Mouse (Mus musculus) limb, embryonic 10.5 days (tissue): ENCODE measurements around the gene Lrrc51. TPM values are rescaled to one million over a fixed set of nuclear protein-coding genes. Genes with fewer than 3 reads are reported as not detected.

Source experiments
- DNase-seq: peaks from one replicate; pipeline ENCODE4 v3.0.0-alpha.2; 2017; ENCODE audit warnings: low spot score
- H3K27ac ChIP-seq: fragments of 300-500 bp; sonication (generic); 2 replicates; pipeline ENCODE4 v1.5.1; 2016; ENCODE audit warnings: mild to moderate bottlenecking
- H3K27me3 ChIP-seq: fragments of 300-500 bp; sonication (generic); 2 replicates; pipeline ENCODE4 v1.6.1; 2016; ENCODE audit warnings: low read depth, mild to moderate bottlenecking; ENCODE audit not compliant: poor library complexity, severe bottlenecking
- H3K36me3 ChIP-seq: fragments of 300-500 bp; sonication (generic); 2 replicates; pipeline ENCODE4 v1.6.1; 2016; ENCODE audit warnings: mild to moderate bottlenecking, moderate library complexity
- H3K4me1 ChIP-seq: fragments of 300-500 bp; sonication (generic); 2 replicates; pipeline ENCODE4 v1.6.1; 2016
- H3K4me3 ChIP-seq: fragments of 300-500 bp; sonication (generic); 2 replicates; pipeline ENCODE4 v1.5.1; 2016; ENCODE audit warnings: mild to moderate bottlenecking, moderate library complexity
- H3K9me3 ChIP-seq: fragments of 300-500 bp; sonication (generic); replicated peaks from 2 replicates; pipeline ENCODE4 v1.6.1; 2016; ENCODE audit warnings: mild to moderate bottlenecking
- WGBS: fragments of 180-500 bp; shearing (Covaris S2); methylation state at CpG from one replicate; pipeline ENCODE4 v1.1.7; 2016; 5-methylcytosine and 5-hydroxymethylcytosine counted together
- polyA plus RNA-seq: library from polyadenylated mRNA; unstranded; fragments of >200 nt; fragmentation: Nextera tagmentation; extraction: Ambion mirVana; gene quantifications from 2 replicates; pipeline ENCODE4 v1.2.1, GENCODE M21; 2016

Lrrc51 gene
- polyA plus RNA-seq: 9.4 and 11.2 TPM in 2 replicates

DNA sequence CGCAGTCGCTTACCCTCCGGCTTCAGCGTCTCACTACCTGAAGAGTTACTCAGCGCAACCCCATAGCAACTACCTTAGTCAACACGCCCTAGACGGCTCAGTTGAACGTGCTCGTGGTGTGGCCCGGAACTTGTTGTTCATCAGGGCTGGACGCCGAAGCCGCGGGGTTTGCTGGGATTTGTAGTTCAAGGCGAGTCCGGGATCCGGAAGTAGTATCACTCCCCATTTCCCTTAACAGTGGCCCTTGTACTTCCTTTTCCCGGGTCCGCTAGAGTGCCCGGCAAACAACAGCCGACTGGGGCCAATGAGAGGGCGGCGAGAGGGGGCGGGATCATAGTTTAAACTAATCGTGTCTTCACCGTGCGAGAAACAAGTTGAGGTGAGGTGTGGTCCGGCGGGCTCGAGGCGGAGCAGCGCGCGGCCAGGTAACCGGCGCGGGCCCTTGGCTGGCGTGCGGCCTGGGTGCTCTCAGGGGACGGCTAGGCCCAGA is at the start of gene Lrrc51, which contains the start of gene Numa1:
Gene Lrrc51, minus strand, starts transcription at position 145 of the 490 bp plus-strand sequence.
Gene Numa1, plus strand, starts transcription at position 361 of the 490 bp plus-strand sequence.
- DNase-seq: peak; percentile 96
- Histone ChIP-seq H3K36me3 (peaks cover 32% of the 10 kb centered on the region), H3K4me3 (peak within 1 kb of the TSS; percentile 86), H3K4me1 (peaks cover 21% of the 10 kb centered on the region), H3K27ac (peak within 1 kb of the TSS; percentile 92), H3K9me3 (no peaks in the 10 kb centered on the region), H3K27me3 (no peaks in the 10 kb centered on the region)
- under 1% methylated on average over 40 of the region's 40 CpGs for WGBS

DNA sequence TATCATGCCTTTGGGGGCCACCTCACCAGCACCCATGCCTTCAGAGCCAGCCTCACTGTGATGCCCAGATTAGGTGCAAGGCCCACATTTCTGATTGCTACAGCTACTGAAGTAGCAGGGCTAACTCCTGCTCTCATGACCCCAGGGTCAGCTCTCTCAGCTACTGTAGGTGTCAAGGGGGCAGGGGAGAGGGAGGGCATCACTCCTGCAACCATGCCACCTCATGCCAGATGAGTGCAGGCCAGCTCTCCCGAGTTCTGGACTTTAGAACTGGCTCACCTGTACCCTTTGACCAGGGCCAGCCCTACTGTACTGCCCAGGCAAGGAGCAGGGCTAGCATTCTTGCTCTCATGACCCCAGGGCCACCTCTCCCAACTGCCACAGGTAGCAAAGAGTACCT is 49.0 kb upstream of the Lrrc51 start:
- H3K4me1 ChIP-seq: no peaks in the 10 kb centered on the region
- no peaks in the 10 kb centered on the region for H3K9me3 ChIP-seq
- H3K27ac ChIP-seq: no peak overlapping the region
- peaks cover 85% of the 10 kb centered on the region for H3K36me3 ChIP-seq
- DNase-seq: no peak
- no peaks in the 10 kb centered on the region for H3K27me3 ChIP-seq
- no peak overlapping the region for H3K4me3 ChIP-seq
- 64% methylated on average over 1 of the region's 1 CpGs for WGBS

DNA sequence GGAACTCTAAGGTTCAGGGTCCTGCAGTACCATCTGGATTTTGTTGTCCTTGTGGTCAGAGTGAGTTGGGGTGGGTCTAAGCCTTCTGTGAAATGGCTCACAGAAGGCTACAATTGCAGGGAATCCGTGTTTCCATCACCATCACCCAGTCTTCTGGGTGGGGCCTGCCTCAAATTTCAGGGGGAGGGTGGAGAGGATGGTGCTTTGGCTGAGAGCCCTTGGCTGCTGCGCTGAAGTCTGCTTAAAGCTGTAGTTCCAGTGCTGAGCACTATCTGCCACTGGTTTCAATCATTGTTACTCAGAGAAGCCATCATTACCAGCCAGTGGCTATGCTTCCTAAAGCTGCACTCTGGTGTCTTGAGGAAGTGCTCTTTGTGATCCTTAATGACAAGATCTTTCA is 40.8 kb upstream of the Lrrc51 start:
- Histone ChIP-seq H3K27me3 (no peaks in the 10 kb centered on the region), H3K4me1 (peaks cover 51% of the 10 kb centered on the region), H3K4me3 (peak overlapping the region; percentile 26), H3K36me3 (peaks cover 30% of the 10 kb centered on the region), H3K9me3 (no peaks in the 10 kb centered on the region), H3K27ac (peak overlapping the region; percentile 80)
- WGBS: 30% methylated on average over 2 of the region's 2 CpGs
- no peak for DNase-seq

DNA sequence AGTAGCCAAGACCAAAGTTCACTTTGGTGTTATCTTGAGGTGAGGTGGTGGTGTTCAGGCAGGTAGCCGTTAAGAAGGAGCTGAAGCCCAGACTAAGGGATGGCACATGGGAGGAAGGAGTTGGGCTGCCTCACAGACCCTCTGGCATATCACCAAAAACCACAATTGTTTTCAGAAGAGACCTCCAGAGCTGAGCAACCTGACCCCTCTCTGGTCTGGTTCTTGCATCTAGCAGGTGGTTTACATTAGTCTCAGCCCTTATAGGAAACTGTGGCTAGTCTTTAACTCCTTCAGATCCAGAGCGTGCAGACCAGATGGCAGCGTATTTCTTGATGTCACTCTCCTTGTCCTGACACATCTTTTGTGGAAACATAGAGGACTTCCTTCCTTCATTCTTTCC is 40.0 kb upstream of the Lrrc51 start:
- Histone ChIP-seq H3K36me3 (peaks cover 25% of the 10 kb centered on the region), H3K4me3 (peak overlapping the region; percentile 26), H3K27me3 (no peaks in the 10 kb centered on the region), H3K9me3 (no peaks in the 10 kb centered on the region), H3K4me1 (peaks cover 59% of the 10 kb centered on the region), H3K27ac (peak overlapping the region; percentile 80)
- peak; percentile 53 for DNase-seq
- 22% methylated on average over 3 of the region's 3 CpGs for WGBS

DNA sequence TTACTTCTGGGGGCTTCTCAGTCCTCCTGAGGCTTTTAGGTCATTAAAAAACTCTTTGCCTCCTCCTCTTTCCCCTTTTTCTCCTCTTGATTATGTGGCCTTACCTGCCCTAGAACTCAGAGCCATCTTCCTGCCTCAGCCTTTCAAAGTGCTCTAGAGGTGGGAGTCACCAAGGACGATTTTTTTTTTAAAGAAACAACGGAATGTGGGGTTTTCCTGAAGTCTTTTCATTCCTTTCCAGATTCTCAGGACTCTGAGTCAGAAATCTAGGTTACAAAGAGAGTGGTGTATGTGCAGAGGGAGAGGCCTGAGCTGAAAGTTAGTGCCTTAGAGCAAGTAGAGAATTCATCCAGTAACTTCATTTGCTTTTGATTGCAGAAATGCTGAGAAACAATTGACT is 38.0 kb upstream of the Lrrc51 start:
- Histone ChIP-seq H3K4me1 (peaks cover 61% of the 10 kb centered on the region), H3K9me3 (no peaks in the 10 kb centered on the region), H3K27me3 (no peaks in the 10 kb centered on the region), H3K4me3 (peak overlapping the region; percentile 71), H3K36me3 (peaks cover 15% of the 10 kb centered on the region), H3K27ac (peak overlapping the region; percentile 98)
- no peak for DNase-seq
- 71% methylated on average over 2 of the region's 2 CpGs for WGBS

DNA sequence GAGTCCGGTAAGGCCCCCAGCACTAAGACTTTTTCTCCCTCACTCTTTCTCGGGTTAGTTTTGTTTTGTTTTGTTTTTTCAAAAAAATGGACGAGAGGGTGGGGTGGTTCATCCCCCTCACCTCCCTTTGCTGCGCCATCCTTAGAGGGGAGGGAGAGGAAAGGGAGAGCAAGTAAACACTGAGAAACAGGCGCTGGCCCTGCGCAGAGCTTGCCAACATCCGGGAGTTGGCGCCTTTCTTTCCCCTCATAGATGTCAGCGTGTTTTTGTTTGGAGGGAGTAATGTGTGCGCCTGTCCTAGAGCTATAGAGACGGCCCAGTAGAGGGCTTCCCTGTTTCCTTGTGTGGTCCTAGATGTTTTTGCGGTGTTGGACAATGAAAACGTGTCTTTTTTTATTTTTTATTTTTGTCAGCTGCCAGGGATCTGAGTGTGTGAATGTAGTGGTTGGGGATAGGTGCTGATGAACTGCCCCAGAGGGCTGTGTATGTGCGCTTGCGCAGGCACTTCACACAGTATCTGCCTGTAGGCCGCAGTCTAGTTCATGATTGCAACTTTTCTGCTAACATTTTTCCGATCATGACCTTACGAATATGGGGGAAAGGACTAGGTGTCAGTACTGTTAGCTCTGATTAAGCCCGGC is 37.2 kb upstream of the Lrrc51 start:
- no peaks in the 10 kb centered on the region for H3K27me3 ChIP-seq
- peaks cover 61% of the 10 kb centered on the region for H3K4me1 ChIP-seq
- H3K4me3 ChIP-seq: peak overlapping the region; percentile 71
- H3K9me3 ChIP-seq: no peaks in the 10 kb centered on the region
- DNase-seq: peak; percentile 67
- H3K27ac ChIP-seq: peak overlapping the region; percentile 98
- H3K36me3 ChIP-seq: peaks cover 7% of the 10 kb centered on the region
- 14% methylated on average over 19 of the region's 19 CpGs for WGBS

DNA sequence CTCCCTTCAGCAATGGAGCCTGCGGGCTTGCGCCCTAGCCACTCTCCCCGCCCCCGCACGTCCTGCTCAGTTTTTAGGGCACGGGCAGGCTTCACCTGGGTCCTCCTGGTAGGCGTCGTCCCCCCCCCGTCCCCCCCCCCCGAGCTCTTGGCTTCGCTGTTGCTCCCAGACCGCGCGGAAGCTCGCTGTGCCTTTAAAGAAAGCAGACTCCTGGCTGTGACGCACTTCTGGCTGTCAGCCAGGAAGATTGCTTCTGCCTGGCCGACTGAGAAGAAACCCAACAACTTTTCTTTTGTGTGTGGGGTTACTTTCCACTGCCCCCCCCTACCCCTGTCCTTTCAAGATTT is 36.7 kb upstream of the Lrrc51 start:
- 0 out of 2 replicates have a peak, but pooled peaks cover 6% of the 10 kb centered on the region for H3K36me3 ChIP-seq
- peak overlapping the region; percentile 98 for H3K27ac ChIP-seq
- WGBS: 0% methylated on average over 17 of the region's 17 CpGs
- no peaks in the 10 kb centered on the region for H3K9me3 ChIP-seq
- H3K4me1 ChIP-seq: peaks cover 60% of the 10 kb centered on the region
- peak; percentile 83 for DNase-seq
- peak overlapping the region; percentile 71 for H3K4me3 ChIP-seq
- H3K27me3 ChIP-seq: no peaks in the 10 kb centered on the region

DNA sequence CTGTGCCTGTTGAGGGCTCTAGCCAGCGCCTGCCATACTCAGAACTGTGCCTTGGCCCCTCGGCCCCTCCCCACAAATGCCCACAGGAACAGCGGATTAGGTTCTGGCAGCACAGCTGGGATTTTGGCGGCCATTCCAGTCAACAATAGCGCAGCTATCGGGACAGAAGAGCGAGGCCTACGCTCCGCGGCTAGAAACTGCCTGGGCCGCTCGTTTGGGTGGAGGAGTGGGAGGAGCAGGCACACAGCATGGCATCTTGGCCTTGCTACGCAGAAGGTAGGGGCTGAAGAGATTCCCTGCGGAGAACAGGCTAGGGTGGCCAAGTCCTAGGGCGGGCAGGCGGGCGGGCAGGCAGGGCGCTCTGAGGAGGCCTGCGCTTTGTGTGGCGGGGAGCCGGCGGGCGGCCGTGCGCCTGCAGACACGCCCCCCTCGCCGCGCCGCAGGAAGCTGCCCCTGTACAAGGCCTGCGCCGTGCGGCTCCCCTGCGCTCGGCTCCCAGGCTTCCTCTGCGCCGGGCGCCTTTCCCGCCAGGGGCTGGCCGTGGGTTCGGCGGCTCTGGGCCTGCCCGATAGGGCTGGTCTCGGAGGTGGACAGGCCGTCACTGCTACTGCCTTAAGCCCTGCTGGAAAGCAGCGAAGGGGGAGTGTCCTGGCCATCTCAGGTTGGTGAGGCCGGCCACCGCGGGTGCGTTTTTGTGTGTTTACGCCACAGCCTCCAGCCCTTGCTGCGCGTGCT is 36.2 kb upstream of the Lrrc51 start:
- H3K4me1 ChIP-seq: peaks cover 55% of the 10 kb centered on the region
- under 1% methylated on average over 50 of the region's 53 CpGs for WGBS

DNA sequence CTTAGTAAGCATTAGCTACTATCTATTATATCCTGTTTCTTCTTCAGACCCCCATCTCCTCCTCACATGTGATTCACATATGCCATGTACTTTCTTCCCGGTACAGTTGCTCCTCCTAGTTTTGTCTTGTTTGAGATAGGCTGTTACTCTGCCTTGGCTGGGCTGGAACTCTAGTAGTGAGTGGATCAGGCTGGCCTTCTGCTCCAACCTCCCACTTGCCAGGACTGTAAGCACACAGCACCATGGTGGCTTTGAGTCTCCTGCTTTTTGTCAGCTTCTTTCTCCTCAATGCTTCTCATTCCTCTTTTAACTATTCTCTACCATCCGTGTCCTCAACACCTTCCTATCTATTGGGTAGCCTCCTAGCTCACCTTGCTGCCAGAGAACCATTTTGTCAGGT is 35.1 kb upstream of the Lrrc51 start:
- no peaks in the 10 kb centered on the region for H3K27me3 ChIP-seq
- peak overlapping the region; percentile 98 for H3K27ac ChIP-seq
- WGBS: 65% methylated on average over 2 of the region's 2 CpGs
- DNase-seq: no peak
- 0 out of 2 replicates have a peak, but pooled peaks cover 3% of the 10 kb centered on the region for H3K36me3 ChIP-seq
- H3K4me1 ChIP-seq: peaks cover 44% of the 10 kb centered on the region
- peak overlapping the region; percentile 71 for H3K4me3 ChIP-seq
- H3K9me3 ChIP-seq: no peaks in the 10 kb centered on the region

More for the DNA sequence above, 36.2 kb upstream of the Lrrc51 start:
- peak overlapping the region; percentile 71 for H3K4me3 ChIP-seq
- 0 out of 2 replicates have a peak, but pooled peaks cover 3% of the 10 kb centered on the region for H3K36me3 ChIP-seq
- H3K27me3 ChIP-seq: no peaks in the 10 kb centered on the region
- peak overlapping the region; percentile 98 for H3K27ac ChIP-seq
- peak; percentile 91 for DNase-seq
- H3K9me3 ChIP-seq: no peaks in the 10 kb centered on the region

DNA sequence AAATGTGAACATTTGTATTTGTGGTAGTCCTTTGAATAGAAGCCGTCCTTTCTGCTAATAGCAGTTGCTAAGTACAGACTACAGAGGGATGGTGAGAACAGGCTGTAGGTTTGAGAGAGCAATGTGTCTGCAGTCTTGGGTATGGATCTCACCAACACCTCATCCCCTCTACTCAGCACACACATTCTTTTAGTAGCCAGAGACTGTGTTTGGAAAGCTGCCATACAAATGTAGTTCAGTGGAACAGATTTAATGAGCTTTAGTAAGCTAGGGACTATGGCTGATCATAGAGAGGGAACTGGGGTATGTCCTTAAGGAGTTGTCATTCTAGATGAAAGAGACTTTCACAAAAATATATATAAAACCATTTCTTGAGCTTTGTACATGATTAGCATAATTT is 33.6 kb upstream of the Lrrc51 start:
- Histone ChIP-seq H3K4me1 (peaks cover 29% of the 10 kb centered on the region), H3K4me3 (no peak overlapping the region), H3K27ac (no peak overlapping the region), H3K9me3 (no peaks in the 10 kb centered on the region), H3K36me3 (no peaks in the 10 kb centered on the region), H3K27me3 (no peaks in the 10 kb centered on the region)
- 95% methylated on average over 1 of the region's 1 CpGs for WGBS
- DNase-seq: no peak

DNA sequence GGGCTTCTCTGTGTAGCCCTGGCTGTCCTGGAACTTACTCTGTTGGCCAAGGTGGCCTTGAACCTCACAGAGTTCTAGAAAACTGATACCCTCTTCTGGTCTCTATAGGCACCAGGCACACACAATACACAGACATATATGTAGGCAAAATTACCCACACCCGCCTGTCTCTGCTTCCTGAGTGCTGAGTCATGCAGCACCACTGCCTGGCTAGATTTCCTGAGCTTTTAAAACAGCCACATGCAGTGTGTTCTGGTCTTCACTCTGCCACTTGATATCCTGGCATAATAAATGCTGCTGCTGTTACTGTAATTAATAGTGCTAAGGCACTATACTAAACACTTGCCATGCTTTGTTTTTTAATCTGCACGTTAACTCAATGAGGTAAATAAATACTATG is 31.9 kb upstream of the Lrrc51 start:
- H3K9me3 ChIP-seq: no peaks in the 10 kb centered on the region
- WGBS: 79% methylated on average over 2 of the region's 2 CpGs
- DNase-seq: no peak
- no peaks in the 10 kb centered on the region for H3K27me3 ChIP-seq
- peaks cover 15% of the 10 kb centered on the region for H3K4me1 ChIP-seq
- no peak overlapping the region for H3K27ac ChIP-seq
- no peaks in the 10 kb centered on the region for H3K36me3 ChIP-seq
- no peak overlapping the region for H3K4me3 ChIP-seq

DNA sequence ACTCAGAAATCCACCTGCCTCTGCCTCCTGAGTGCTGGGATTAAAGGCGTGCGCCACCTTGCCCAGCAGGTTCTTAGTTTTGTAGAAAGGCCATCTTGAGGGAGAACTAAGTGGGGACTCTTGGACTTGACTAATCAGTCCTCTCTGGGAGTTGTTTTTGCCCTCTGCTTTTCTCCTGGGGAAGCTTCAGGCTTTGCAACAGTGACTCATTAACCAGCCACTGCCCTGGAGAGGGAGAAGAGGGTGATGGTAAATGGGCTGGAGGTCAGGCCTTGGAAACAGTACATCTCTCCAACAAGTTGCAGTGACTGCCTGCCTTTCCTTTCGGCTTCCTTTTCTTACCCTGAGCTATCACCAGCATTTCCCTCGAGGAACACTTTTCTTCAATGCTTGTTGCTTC is 30.9 kb upstream of the Lrrc51 start:
- H3K4me1 ChIP-seq: peaks cover 10% of the 10 kb centered on the region
- no peak for DNase-seq
- no peaks in the 10 kb centered on the region for H3K36me3 ChIP-seq
- no peaks in the 10 kb centered on the region for H3K27me3 ChIP-seq
- WGBS: 89% methylated on average over 4 of the region's 4 CpGs
- H3K9me3 ChIP-seq: no peaks in the 10 kb centered on the region
- no peak overlapping the region for H3K27ac ChIP-seq
- H3K4me3 ChIP-seq: no peak overlapping the region

DNA sequence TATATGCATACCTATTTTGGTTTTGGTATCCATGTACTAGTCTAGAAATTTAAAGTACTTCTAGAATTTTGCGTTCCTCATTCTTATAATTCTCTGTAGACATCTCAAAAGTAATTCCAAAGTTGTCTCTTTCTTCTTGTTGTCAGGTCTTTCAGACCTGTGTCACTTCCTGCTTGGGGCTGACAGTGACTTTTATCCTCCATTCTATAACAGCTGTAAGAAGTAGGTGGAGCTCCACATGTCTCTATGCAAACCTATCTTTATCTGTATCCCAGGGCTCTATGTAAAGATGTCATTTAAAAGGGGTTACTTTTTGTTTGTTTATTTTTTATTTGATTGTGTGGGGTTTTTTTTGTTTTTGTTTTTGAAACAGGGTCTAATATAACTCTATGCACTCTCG is 29.9 kb upstream of the Lrrc51 start:
- Histone ChIP-seq H3K4me1 (peaks cover under 1% of the 10 kb centered on the region), H3K4me3 (no peak overlapping the region), H3K27ac (no peak overlapping the region), H3K36me3 (no peaks in the 10 kb centered on the region), H3K9me3 (no peaks in the 10 kb centered on the region), H3K27me3 (no peaks in the 10 kb centered on the region)
- DNase-seq: no peak
- 95% methylated on average over 2 of the region's 2 CpGs for WGBS
